In genomic region chrX:75764135-75764793, GRCm38 (mm10) we compare ENCODE assay signal across 8 mouse cellular contexts.
A peak's percentile ranks its signal among the peaks of the same experiment; 100 is the strongest.
DNase-seq lines count a peak whose midpoint lies in the region; ATAC-seq and TF ChIP-seq lines count a peak whose summit lies in the region.

No protein-coding gene starts in this region.

- TF ChIP-seq POLR2A in heart, adult 2 months (IDR thresholded peaks at IDR 0.05; ENCODE audit: insufficient read depth, low read depth, low read length): peak; percentile 86

- TF ChIP-seq CTCF in heart, adult 2 months (IDR thresholded peaks at IDR 0.05): peak; percentile 23; the same call in 1 of the 2 replicates

- WGBS in embryonic facial prominence, embryonic 13.5 days: 14% methylated on average over 19 of the region's 19 CpGs
- 11% methylated on average over 19 of the region's 19 CpGs for WGBS in heart, adult 2 months
- 16% methylated on average over 18 of the region's 19 CpGs for WGBS in limb, embryonic 11.5 days
- WGBS in midbrain, embryonic 12.5 days: 16% methylated on average over 18 of the region's 19 CpGs

- intact Hi-C loops in heart, adult 2 months (cut with DNase I): no loop called here

- TF ChIP-seq EP300 in heart, adult 2 months (IDR thresholded peaks at IDR 0.05; ENCODE audit: insufficient read depth, low read depth, low read length): no peak

- no peaks in the 10 kb centered on the region for H3K79me2 ChIP-seq in heart, adult 2 months (replicated peaks; ENCODE audit: control insufficient read depth, insufficient read depth, low read length)

- H3K36me3 ChIP-seq in embryonic facial prominence, embryonic 13.5 days: no peaks in the 10 kb centered on the region
- no peaks in the 10 kb centered on the region for H3K36me3 ChIP-seq in heart, adult 2 months (ENCODE audit: control insufficient read depth, insufficient read depth, low read length)
- H3K36me3 ChIP-seq in limb, embryonic 11.5 days (ENCODE audit: control insufficient read depth, insufficient read depth, low read length): no peaks in the 10 kb centered on the region
- H3K36me3 ChIP-seq in midbrain, embryonic 12.5 days: no peaks in the 10 kb centered on the region
- no peaks in the 10 kb centered on the region for H3K36me3 ChIP-seq in splenic B cell, adult 2 months (ENCODE audit: control insufficient read depth, insufficient read depth, low read length, poor library complexity, severe bottlenecking)

- H3K4me2 ChIP-seq in embryonic facial prominence, embryonic 13.5 days: peak overlapping the region; percentile 62
- H3K4me2 ChIP-seq in limb, embryonic 11.5 days (ENCODE audit: low read depth, severe bottlenecking): peak overlapping the region; percentile 44
- H3K4me2 ChIP-seq in midbrain, embryonic 12.5 days (replicated peaks): peak overlapping the region; percentile 51

- H3K9ac ChIP-seq in embryonic facial prominence, embryonic 13.5 days: peak overlapping the region; percentile 73
- H3K9ac ChIP-seq in heart, adult 2 months (ENCODE audit: low read depth, low read length): peak overlapping the region; percentile 70
- H3K9ac ChIP-seq in limb, embryonic 11.5 days (ENCODE audit: low read length): peak overlapping the region; percentile 63
- H3K9ac ChIP-seq in midbrain, embryonic 12.5 days (replicated peaks): peak overlapping the region; percentile 56

- H3K27ac ChIP-seq in embryonic facial prominence, embryonic 13.5 days: peak overlapping the region; percentile 92
- H3K27ac ChIP-seq in heart, adult 2 months: peak overlapping the region; percentile 80
- peak overlapping the region; percentile 80 for H3K27ac ChIP-seq in limb, embryonic 11.5 days (replicated peaks; ENCODE audit: low read depth, low read length)
- H3K27ac ChIP-seq in midbrain, embryonic 12.5 days (replicated peaks): peak overlapping the region; percentile 81

- peak overlapping the region; percentile 55 for H3K4me3 ChIP-seq in embryonic facial prominence, embryonic 13.5 days
- H3K4me3 ChIP-seq in heart, adult 2 months: peak overlapping the region; percentile 62
- peak overlapping the region; percentile 41 for H3K4me3 ChIP-seq in limb, embryonic 11.5 days (ENCODE audit: low read depth, low read length)
- peak overlapping the region; percentile 49 for H3K4me3 ChIP-seq in midbrain, embryonic 12.5 days

- DNase-seq in 416B (ENCODE audit: low read depth): peak; percentile 75
- DNase-seq in adrenal gland, postnatal 25 days: peak; percentile 46
- peak; percentile 68 to 71 for DNase-seq in heart, adult 2 months
- peak; percentile 69 for DNase-seq in kidney, adult 18-20 months
- DNase-seq in limb, embryonic 11.5 days (ENCODE audit: low spot score): peak; percentile 69
- DNase-seq in splenic B cell, adult 2 months (ENCODE audit: low read depth, low spot score): peak; percentile 13

- H3K9me3 ChIP-seq in embryonic facial prominence, embryonic 13.5 days: no peaks in the 10 kb centered on the region
- no peaks in the 10 kb centered on the region for H3K9me3 ChIP-seq in limb, embryonic 11.5 days (ENCODE audit: control insufficient read depth, low read length)
- no peaks in the 10 kb centered on the region for H3K9me3 ChIP-seq in midbrain, embryonic 12.5 days

- H3K4me1 ChIP-seq in embryonic facial prominence, embryonic 13.5 days: no peaks in the 10 kb centered on the region
- peaks cover 2% of the 10 kb centered on the region; the same call in 1 of the 2 replicates for H3K4me1 ChIP-seq in heart, adult 2 months (ENCODE audit: control insufficient read depth, insufficient read depth, low read length)
- H3K4me1 ChIP-seq in limb, embryonic 11.5 days (ENCODE audit: control insufficient read depth, insufficient read depth, low read length): no peaks in the 10 kb centered on the region
- H3K4me1 ChIP-seq in midbrain, embryonic 12.5 days: 0 out of 2 replicates have a peak, but pooled peaks cover 4% of the 10 kb centered on the region

- ATAC-seq in embryonic facial prominence, embryonic 13.5 days (ENCODE audit: insufficient number of reproducible peaks, insufficient read depth, low FRiP score, low TSS enrichment, low read depth): peak; percentile 87; the same call in 1 of the 2 replicates
- ATAC-seq in limb, embryonic 11.5 days (ENCODE audit: insufficient number of reproducible peaks, low FRiP score, low TSS enrichment, low read depth): peak; percentile 87
- ATAC-seq in midbrain, embryonic 12.5 days (ENCODE audit: low FRiP score, low read depth): peak; percentile 96

- no peaks in the 10 kb centered on the region for H3K27me3 ChIP-seq in embryonic facial prominence, embryonic 13.5 days
- no peaks in the 10 kb centered on the region for H3K27me3 ChIP-seq in heart, adult 2 months (ENCODE audit: control insufficient read depth, insufficient read depth, low read length)
- H3K27me3 ChIP-seq in limb, embryonic 11.5 days (ENCODE audit: control insufficient read depth, insufficient read depth, low read length): no peaks in the 10 kb centered on the region
- H3K27me3 ChIP-seq in midbrain, embryonic 12.5 days: no peaks in the 10 kb centered on the region
- H3K27me3 ChIP-seq in splenic B cell, adult 2 months (ENCODE audit: control insufficient read depth, insufficient read depth, low read length, poor library complexity, severe bottlenecking): no peaks in the 10 kb centered on the region

Comparison
In these comparisons a context has a peak if more than half of its experiments do, and no peak if none do; other contexts are left out.
1. Peak in every context shown above with its lines: DNase-seq, ATAC-seq, H3K4me3 ChIP-seq and H3K27ac ChIP-seq.
2. DNase-seq: peak in every context shown above with its lines; median percentile 75 in 416B; 70 in heart, adult 2 months; 69 in kidney, adult 18-20 months; 69 in limb, embryonic 11.5 days; 46 in adrenal gland, postnatal 25 days; 13 in splenic B cell, adult 2 months.